Mouse (Mus musculus) liver, embryonic 14.5 days (tissue): ENCODE measurements around the gene Sppl2b.

Experiments
- CTCF ChIP-seq: IDR thresholded peaks from 2 replicates; pipeline ENCODE4 v1.5.1; 2016; ENCODE audit warnings: antibody characterized with exemption, low read depth, control low read depth
- EP300 ChIP-seq: IDR thresholded peaks from 2 replicates; pipeline ENCODE4 v1.6.1; 2016; ENCODE audit warnings: antibody characterized with exemption, low read depth

DNA sequence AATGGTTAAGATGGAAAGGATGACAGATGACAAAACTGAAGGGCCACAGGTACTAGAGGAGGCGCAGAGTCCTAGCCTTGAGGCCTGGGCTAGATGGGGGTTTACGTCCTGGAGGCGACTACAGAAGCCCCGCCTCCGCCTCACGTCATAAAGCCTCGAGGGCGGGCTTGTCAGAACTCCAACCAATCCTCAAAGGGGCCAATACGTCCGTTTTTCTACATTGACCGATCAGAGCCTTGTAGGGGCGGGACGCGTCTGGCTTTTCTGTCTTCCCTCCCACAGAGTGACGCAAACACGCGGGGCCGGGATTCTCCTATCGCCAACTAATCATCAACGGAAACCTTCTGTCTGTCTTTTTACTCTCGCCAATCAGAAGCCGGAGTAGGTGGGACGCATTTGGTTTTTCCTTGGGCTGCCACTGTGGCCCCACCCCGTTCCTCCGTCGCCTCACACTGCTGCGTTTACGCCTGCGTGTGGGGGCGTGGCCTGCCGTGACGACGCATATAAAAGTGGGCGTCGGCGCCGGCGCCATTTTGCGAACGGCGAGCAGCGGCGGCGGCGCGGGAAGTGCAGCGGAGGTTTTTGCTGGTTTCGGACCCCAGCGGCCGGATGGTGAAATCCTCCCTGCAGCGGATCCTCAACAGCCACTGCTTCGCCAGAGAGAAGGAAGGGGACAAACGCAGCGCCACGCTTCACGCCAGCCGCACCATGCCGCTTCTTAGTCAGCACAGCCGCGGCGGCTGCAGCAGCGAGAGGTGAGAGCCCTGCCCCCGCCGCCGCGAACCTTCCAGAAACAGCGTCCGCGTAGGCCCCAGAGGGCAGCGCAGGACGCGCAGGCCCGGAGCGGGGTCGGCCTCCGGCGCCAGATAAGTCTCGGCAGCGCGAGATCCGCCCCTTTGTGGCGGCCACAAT is 28.7 kb upstream of the Sppl2b start, which contains the start of gene Oaz1:
- TF ChIP-seq CTCF (peak; percentile 16; the same call in 1 of the 2 replicates), EP300 (0 out of 2 replicates have a peak, but pooled peaks have one; percentile 9)
